Mouse (Mus musculus): ENCODE measurements at regions not wholly inside any gene's neighbourhood (a gene's known extent, or its start where the extent isn't known, plus 50 kb on each side); places are given as distances from the start of the nearest gene placed in this dataset.

- no peaks in the 10 kb centered on the region for H3K9me3 ChIP-seq (ENCODE audit: low read length)
- peak; percentile 38; the same call in 1 of the 2 replicates for ATAC-seq
- peak; percentile 27 for DNase-seq (ENCODE audit: low spot score)
- peak overlapping the region; percentile 53 for H3K4me2 ChIP-seq (ENCODE audit: low read depth, low read length)
- peak overlapping the region; percentile 14 for H3K4me3 ChIP-seq (ENCODE audit: low read length)
- H3K27ac ChIP-seq: 0 out of 2 replicates have a peak overlapping the region, but pooled peaks have one; percentile 32
- 6% methylated on average over 11 of the region's 11 CpGs for WGBS
- no peaks in the 10 kb centered on the region for H3K27me3 ChIP-seq (ENCODE audit: insufficient read depth, low read length)
- H3K4me1 ChIP-seq (ENCODE audit: insufficient read depth, low read length): no peaks in the 10 kb centered on the region
- no peaks in the 10 kb centered on the region for H3K36me3 ChIP-seq (ENCODE audit: insufficient read depth, low read length)
- no peak for TF ChIP-seq CTCF (IDR thresholded peaks at IDR 0.05; ENCODE audit: low read depth)
- 0 out of 2 replicates have a peak overlapping the region, but pooled peaks have one; percentile 33 for H3K9ac ChIP-seq (replicated peaks; ENCODE audit: low read length)
These were observed 272.1 kb upstream of the Atp11b start for GRCm38 (mm10) chr3:35481841-35482240.

GRCm38 (mm10) chr3:35482296-35482695 lies 271.6 kb upstream of the Atp11b start:
- H3K27me3 ChIP-seq (ENCODE audit: insufficient read depth, low read length): no peaks in the 10 kb centered on the region
- 2% methylated on average over 6 of the region's 6 CpGs for WGBS
- ATAC-seq: peak; percentile 83
- peak; percentile 84 for TF ChIP-seq CTCF (IDR thresholded peaks at IDR 0.05; ENCODE audit: low read depth)
- no peaks in the 10 kb centered on the region for H3K4me1 ChIP-seq (ENCODE audit: insufficient read depth, low read length)
- H3K9me3 ChIP-seq (ENCODE audit: low read length): no peaks in the 10 kb centered on the region
- H3K36me3 ChIP-seq (ENCODE audit: insufficient read depth, low read length): no peaks in the 10 kb centered on the region
- 0 out of 2 replicates have a peak overlapping the region, but pooled peaks have one; percentile 33 for H3K9ac ChIP-seq (replicated peaks; ENCODE audit: low read length)
- H3K27ac ChIP-seq: 0 out of 2 replicates have a peak overlapping the region, but pooled peaks have one; percentile 32
- peak overlapping the region; percentile 14 for H3K4me3 ChIP-seq (ENCODE audit: low read length)
- H3K4me2 ChIP-seq (ENCODE audit: low read depth, low read length): peak overlapping the region; percentile 53
- DNase-seq (ENCODE audit: low spot score): peak; percentile 92

- 53% methylated on average over 10 of the region's 10 CpGs for WGBS
- Histone ChIP-seq H3K9ac (replicated peaks; ENCODE audit: low read length) (no peak overlapping the region), H3K36me3 (ENCODE audit: insufficient read depth, low read length) (no peaks in the 10 kb centered on the region), H3K4me1 (ENCODE audit: insufficient read depth, low read length) (no peaks in the 10 kb centered on the region), H3K4me3 (ENCODE audit: low read length) (no peak overlapping the region), H3K27ac (no peak overlapping the region), H3K4me2 (ENCODE audit: low read depth, low read length) (peak overlapping the region; percentile 10; the same call in 1 of the 2 replicates), H3K27me3 (ENCODE audit: insufficient read depth, low read length) (no peaks in the 10 kb centered on the region), H3K9me3 (ENCODE audit: low read length) (no peaks in the 10 kb centered on the region)
- DNase-seq (ENCODE audit: low spot score) (no peak), ATAC-seq (peak; percentile 46; the same call in 1 of the 2 replicates)
- no peak for TF ChIP-seq CTCF (IDR thresholded peaks at IDR 0.05; ENCODE audit: low read depth)
These were observed 271.1 kb upstream of the Atp11b start for GRCm38 (mm10) chr3:35482759-35483158.

- Histone ChIP-seq H3K4me1 (ENCODE audit: insufficient read depth, low read length) (no peaks in the 10 kb centered on the region), H3K4me3 (ENCODE audit: low read length) (no peak overlapping the region), H3K27ac (no peak overlapping the region), H3K9me3 (ENCODE audit: low read length) (no peaks in the 10 kb centered on the region), H3K36me3 (ENCODE audit: insufficient read depth, low read length) (no peaks in the 10 kb centered on the region), H3K9ac (replicated peaks; ENCODE audit: low read length) (no peak overlapping the region), H3K27me3 (ENCODE audit: insufficient read depth, low read length) (no peaks in the 10 kb centered on the region), H3K4me2 (ENCODE audit: low read depth, low read length) (no peak overlapping the region)
- ATAC-seq (no peak), DNase-seq (ENCODE audit: low spot score) (no peak)
- WGBS: 66% methylated on average over 9 of the region's 9 CpGs
- TF ChIP-seq CTCF (IDR thresholded peaks at IDR 0.05; ENCODE audit: low read depth): no peak
These were observed 257.7 kb upstream of the Atp11b start for GRCm38 (mm10) chr3:35496027-35496824.

- TF ChIP-seq CTCF (IDR thresholded peaks at IDR 0.05; ENCODE audit: low read depth): no peak
- no peak for ATAC-seq
- no peaks in the 10 kb centered on the region for H3K9me3 ChIP-seq (ENCODE audit: low read length)
- H3K27me3 ChIP-seq (ENCODE audit: insufficient read depth, low read length): no peaks in the 10 kb centered on the region
- H3K36me3 ChIP-seq (ENCODE audit: insufficient read depth, low read length): no peaks in the 10 kb centered on the region
- 60% methylated on average over 1 of the region's 1 CpGs for WGBS
- H3K27ac ChIP-seq: no peak overlapping the region
- no peak overlapping the region for H3K9ac ChIP-seq (replicated peaks; ENCODE audit: low read length)
- H3K4me2 ChIP-seq (ENCODE audit: low read depth, low read length): no peak overlapping the region
- no peak overlapping the region for H3K4me3 ChIP-seq (ENCODE audit: low read length)
- no peaks in the 10 kb centered on the region for H3K4me1 ChIP-seq (ENCODE audit: insufficient read depth, low read length)
- DNase-seq (ENCODE audit: low spot score): no peak
These were observed 243.6 kb upstream of the Atp11b start for GRCm38 (mm10) chr3:35510314-35510713.

- 92% methylated on average over 4 of the region's 4 CpGs for WGBS
- ATAC-seq (no peak), DNase-seq (ENCODE audit: low spot score) (no peak)
- Histone ChIP-seq H3K9me3 (ENCODE audit: low read length) (no peaks in the 10 kb centered on the region), H3K4me3 (ENCODE audit: low read length) (no peak overlapping the region), H3K27me3 (ENCODE audit: insufficient read depth, low read length) (no peaks in the 10 kb centered on the region), H3K9ac (replicated peaks; ENCODE audit: low read length) (no peak overlapping the region), H3K4me2 (ENCODE audit: low read depth, low read length) (no peak overlapping the region), H3K4me1 (ENCODE audit: insufficient read depth, low read length) (no peaks in the 10 kb centered on the region), H3K27ac (no peak overlapping the region), H3K36me3 (ENCODE audit: insufficient read depth, low read length) (no peaks in the 10 kb centered on the region)
- TF ChIP-seq CTCF (IDR thresholded peaks at IDR 0.05; ENCODE audit: low read depth): no peak
These were observed 237.4 kb upstream of the Atp11b start for GRCm38 (mm10) chr3:35516517-35516916.

GRCm38 (mm10) chr3:35520131-35520530 lies 233.8 kb upstream of the Atp11b start:
- H3K36me3 ChIP-seq (ENCODE audit: insufficient read depth, low read length): no peaks in the 10 kb centered on the region
- H3K4me3 ChIP-seq (ENCODE audit: low read length): no peak overlapping the region
- no peak overlapping the region for H3K4me2 ChIP-seq (ENCODE audit: low read depth, low read length)
- no peak overlapping the region for H3K27ac ChIP-seq
- whole genome bisulfite sequencing: 66% methylated on average over 3 of the region's 3 CpGs
- no peaks in the 10 kb centered on the region for H3K27me3 ChIP-seq (ENCODE audit: insufficient read depth, low read length)
- H3K4me1 ChIP-seq (ENCODE audit: insufficient read depth, low read length): no peaks in the 10 kb centered on the region
- no peak overlapping the region for H3K9ac ChIP-seq (replicated peaks; ENCODE audit: low read length)
- no peak for TF ChIP-seq CTCF (IDR thresholded peaks at IDR 0.05; ENCODE audit: low read depth)
- no peaks in the 10 kb centered on the region for H3K9me3 ChIP-seq (ENCODE audit: low read length)
- ATAC-seq: no peak; the same call in 1 of the 2 replicates
- peak; percentile 23 for DNase-seq (ENCODE audit: low spot score)

Data from hindbrain, postnatal 0 days (tissue).